Mouse (Mus musculus): Measurements from ENCODE around the gene Tpk1.
"Not testable (repeated sequence)": the region's sequence is repeated elsewhere in the genome, so short reads cannot be mapped to it uniquely, and the experiment has no call there.

The Tpk1 gene

DNA sequence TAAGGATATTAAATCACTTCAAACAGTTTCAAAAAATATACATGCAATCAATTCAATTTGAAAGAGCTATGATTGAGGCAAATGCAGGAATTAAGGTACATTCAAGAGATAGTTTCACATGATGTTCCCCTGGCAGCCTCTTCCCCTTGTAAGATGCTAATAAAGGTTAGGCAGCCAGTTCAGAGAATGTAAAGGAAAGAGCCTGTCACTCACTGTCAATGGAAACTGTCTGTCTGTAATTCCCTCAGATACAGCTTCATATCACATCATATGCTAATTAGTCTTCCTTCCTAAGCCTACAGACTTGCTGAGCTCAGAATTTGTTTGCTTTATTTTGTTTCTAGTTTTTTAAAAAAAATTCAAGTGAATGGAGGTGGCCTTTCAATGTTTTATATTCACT, 147.7 kb downstream of the Tpk1 start:
- DNase-seq = no peak

DNA sequence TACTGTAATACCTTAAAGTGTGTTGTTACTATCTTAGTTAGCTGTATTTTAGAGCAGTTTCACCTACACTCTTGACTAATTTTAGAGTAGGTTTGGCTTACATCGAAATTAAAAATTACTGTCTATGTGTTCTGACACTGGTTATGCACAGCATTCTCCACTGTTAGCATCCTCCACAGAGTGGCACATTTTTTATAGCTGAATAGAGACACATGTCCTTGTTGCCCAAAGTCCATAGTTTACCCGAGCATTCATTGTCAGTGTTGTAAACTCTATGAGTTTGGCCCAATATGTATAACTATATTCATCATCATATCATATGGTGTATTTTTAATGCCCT, 148.8 kb downstream of the Tpk1 start:
- DNase-seq = no peak

DNA sequence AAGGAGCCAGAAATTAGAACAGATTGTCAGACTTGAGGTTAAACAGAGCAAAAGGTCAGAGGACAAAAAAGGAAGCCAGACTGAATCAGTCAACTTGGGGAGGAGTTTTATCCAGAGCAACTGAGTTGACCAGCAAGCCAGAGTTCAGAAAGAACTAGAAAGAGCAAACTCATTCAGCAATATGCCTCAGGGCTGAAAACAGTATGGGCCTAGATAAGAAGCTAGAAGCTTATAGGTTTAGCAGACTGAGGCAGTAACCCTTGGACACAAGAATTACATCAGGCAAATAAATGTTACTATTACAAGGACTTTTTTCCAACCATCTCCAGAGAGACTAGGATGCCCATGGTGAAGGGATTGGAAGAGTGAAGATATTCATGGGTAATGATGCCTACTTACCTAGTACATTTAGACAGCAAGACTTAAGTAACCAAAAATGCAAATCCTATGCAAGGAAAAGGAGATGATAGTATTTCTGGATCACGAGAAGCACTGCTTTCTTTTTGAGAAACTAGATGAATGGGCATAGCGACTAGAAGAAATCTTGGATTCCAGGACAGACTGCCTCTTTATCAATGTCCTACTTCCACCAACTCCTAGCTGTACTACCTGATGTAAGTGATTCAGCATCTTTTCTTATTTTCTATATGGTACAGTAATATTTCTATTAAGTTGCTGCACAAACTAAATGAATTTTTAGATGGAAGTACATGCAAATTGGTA, 149.3 kb downstream of the Tpk1 start:
- no peak for DNase-seq

DNA sequence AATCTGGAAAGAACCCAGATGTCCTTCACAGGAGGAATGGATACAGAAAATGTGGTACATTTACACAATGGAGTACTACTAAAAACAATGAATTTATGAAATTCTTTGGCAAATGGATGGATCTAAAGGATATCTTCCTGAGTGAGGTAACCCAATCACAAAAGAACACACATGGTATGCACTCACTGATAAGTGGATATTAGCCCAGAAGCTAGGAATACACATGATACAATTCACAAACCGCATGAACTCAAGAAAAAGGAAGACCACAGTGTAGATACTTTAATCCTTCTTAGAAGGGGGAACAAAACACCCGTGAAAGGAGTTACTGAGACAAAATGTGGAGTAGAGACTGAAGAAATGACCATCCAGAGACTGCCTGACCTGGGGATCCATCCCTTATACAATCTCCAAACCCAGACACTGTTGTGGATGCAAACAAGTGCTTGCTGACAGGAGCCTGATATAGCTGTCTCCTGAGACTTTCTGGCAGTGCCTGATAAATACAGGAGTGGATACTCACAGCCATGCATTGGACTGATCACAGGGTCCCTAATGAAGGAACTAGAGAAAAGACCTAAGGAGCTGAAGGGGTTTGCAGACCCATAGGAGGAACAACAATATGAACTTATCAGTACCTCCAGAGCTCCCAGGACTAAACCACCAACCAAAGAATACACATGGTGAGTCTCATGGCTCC, 159.2 kb downstream of the Tpk1 start:
- DNase-seq = not testable (repeated sequence)

DNA sequence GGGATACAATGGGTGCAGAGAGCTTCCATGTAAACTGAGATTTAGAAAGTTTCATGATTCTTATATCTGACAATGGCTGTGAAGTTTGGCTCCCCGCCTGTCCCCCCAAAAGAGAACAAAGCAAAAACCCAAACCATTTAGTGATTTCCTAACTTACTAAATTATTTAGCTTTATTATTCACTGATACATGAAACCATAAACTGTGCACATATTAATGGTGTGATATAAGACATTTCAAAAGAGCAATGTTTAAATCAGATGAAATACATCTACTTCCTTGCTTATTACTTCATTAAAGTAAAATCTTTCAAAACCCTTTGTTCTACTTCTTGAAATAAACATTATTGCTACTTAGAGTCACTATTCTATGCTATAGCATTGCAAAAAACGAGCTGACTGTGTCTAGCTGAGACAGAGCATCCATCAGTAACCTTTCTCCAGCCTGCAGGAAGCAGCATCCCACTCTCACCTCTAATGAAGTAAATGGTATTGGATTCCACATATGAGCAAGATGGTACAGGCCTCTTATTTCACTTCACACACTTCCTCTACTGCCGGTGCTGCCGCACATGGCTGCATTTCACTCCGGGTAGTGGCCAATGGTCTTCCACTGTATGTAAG, 161.4 kb downstream of the Tpk1 start:
- DNase-seq = no peak

DNA sequence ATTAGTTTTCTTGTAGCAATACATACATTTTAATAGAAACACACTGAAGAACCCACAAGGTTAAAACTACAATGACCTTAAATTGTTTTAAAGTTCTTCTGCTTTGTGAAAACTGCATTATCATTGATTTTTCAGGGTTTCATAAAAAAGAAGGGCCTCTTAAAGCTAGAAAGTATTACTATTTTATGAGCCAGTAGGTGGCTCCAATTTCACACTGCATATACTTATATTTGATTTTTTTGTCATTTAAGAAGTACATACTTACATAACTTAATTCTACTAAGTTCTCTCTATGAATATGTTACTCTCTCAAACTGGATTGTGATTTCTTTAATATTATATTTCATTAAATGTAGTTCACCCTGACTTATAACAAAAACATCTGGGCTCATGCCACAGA, 173.7 kb downstream of the Tpk1 start:
- DNase-seq = no peak

DNA sequence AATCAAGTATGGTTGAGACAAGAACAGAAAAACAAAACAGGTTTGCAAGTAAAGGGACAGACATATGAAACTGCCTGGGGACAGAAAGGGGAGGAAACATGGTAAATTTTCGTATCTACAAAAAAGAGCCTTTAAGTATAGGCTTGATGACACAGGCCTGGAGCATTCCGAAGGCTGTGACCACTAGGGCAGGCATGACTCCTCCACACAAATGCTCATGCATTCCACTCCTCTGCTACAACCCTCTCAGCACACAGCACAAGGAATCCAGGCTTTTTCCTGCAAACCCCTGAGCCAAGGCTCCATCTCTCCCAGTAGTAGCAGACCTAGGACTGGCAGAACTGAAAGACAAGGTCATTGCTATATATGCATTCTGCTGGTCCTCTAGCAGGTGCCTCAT, 179.4 kb downstream of the Tpk1 start:
- no peak for DNase-seq

DNA sequence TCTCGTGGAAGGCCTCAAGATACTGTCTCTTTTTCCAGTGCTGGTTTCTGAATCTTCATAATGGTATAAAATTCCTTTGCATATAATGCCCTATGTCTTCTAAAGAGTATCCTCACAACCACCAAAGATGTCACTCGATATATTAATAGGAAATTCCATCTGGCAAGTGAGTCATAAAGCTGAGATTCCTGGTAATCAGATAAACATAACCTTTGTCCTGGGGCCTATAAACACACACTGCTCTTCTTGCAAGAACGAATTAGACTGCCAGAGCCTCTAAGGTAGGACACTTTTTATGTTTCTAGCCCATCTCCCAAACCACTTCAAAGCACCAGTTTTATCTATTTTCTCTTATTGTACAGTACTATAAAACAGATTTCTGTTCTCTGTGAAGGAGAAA, 185.4 kb downstream of the Tpk1 start:
- DNase-seq = no peak

DNA sequence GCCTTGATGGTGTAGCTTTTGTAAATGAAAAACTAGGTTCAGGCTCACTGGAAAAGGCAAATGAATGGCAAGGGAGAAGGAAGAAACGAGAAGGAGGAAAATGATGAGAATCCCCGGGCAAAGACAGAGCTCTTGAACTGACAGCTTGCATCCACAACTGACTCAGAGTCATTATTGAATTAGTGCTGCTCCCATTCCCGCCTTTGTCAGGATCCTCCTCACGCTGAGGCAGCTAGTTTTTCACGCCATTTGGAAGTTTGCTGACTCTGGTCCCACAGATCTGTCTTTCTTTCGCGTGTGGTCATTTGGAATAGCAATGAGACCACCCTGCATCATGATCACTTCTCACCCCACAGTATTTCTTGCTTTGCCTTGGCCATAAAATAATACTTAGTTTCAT, 187.3 kb downstream of the Tpk1 start:
- DNase-seq = no peak

DNA sequence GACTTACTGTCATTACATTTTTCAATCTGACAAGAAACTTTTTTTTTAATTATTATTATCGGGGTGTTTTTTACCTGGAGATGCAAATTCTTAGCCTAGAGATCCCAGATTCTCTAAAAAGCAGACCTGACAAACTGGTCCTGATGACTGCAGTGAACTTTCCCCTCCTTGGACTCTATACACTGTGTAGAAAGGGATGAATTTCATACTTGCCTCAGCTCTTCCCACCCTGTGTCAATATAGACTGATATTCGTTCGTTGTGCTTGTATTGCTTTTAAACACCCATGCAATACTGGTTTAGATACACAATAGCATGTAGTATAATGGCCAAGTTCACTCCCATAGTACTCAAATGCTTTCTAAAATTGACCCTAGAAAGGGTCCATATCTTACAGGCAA, 189.7 kb downstream of the Tpk1 start:
- no peak for DNase-seq

DNA sequence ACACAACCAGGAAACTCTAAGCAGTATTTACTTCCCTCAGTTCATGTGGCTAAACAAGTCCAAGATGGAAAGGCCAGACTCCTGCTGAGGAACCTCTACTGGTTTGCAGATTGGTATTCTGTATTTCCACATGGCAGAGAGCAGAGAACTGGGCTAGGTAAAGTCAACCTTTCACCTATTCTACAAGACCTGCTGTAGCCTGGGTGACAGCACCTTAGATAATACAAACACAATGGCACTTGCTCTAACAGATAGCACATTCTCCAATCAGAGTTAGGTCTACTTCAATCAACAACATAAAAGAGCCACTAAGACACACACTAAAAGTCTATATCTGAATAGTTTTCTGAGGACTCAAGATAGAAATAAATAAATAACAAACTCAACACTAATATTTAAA, 190.2 kb downstream of the Tpk1 start:
- DNase-seq = no peak

DNA sequence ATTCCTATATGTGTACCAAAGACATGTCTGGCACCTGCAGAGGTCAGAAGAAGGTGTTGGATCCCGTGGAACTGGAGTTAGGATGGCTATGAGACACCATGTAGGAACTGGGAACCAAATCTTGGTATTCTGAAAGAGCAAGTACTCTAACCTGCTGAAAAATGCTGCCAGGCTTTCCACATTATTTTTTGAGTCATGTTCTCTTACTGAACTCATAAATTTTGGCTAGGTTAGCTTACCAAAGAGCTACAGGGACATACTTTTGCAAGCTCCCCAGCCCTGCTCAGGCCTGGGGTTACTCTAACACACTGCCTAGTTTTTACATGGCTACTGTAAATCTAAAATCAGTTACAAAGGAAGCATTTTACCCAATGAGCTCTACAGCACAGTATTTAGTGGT, 194.5 kb downstream of the Tpk1 start:
- DNase-seq = no peak

DNA sequence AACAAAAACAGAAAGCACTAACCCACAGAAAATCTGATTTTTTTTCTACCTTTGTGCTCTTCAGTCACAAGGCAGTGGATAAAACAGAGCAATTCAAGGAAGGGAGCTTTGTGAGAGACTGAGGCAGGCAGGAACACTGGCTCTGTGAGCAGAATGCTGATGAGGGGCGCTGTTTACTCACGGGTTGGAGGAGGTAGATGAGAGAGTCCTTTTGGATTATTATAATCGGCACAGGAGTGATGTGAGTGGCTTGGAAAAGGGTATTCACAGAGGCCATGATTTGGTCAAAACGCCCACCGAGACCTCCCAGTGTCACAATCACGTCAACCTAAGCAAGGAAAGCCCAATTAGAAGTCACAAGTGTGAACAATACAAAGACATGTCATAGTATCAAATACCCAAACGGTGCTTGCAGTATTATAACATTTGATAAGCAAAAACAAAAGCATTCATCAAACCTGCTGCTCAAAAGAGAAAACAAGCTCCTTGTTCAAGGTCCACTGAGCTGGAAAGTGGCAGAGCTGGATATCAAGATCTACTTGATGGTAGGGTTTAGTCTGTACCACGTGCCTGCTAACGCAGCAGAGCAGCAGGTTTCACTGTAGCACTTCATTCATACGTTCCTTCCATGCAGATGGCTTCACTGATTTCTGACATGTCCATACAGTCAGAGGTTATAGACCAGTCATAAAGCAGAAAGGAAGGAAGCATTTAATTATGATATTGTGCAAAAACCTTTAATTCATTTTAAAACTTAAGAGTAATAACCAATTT, 197.1 kb downstream of the Tpk1 start:
- DNase-seq = no peak

DNA sequence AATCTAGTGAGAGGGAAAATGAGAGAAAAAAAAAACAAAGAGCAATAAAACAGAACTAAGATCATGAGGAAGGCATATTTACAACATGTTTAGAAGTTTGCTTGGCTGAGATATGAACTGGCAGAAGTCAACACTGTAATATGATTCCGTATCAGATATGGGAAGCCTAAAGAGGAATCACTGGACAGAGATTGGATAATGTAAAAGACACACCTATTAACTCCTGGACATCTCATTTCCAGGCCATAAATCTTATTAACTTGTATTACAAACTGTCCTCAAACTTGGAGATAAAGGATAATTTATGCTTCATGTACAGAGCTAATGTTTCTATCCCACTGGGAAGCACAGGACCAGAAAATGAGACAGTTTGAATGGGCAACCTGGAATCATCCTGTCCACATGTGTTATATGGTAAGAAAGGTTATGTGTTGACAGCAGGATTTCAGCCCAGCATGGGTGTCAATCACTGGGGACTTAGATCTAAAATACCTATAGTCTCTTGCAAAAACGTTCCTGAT, 203.2 kb downstream of the Tpk1 start:
- no peak for DNase-seq

DNA sequence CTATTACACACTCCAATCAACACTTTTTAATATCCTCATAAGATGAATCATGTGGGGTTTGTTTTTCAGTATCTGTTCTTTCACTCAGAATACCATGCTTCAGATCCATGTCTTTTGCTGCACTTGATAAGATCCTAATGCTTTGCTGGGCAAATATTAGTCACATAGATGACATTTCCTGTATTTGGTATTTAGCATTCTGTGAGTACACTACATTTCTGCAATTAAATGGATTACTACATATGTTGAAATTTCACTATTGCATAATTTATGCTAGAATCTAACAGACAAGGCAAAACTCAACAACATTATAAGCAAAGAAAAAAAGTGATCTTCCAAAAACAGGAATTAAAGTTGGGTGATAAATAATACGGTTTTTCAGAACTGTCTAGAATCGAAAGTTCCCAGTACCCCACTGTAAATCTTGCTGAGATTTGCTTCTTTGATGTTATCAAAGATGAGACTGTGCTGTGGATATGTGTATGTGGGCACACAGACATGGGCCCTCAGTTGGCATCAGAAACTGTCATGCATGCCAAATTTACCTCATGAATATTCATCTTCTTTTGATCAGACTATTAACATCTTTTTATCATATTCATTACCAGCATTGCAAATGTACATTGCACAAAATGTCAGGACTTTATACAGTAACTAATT, 203.8 kb downstream of the Tpk1 start:
- no peak for DNase-seq

DNA sequence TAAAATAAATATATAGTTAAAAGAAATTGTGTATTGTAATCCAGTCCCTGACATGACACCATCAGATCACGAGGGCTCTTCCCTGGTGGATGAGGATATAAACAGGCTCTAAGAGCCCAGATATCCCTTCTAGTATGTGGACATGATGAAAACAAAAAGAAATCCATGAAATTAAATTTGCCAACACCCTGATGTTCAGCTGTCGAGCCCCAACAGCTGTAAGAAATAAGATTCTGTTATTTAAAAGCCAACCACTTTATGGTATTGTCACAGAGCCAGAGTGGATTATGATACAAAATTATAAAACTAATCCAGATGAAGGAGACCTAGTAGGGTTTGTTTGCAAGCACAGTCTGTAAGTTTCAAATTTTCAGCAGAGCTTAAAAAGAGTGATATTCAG, 207.0 kb downstream of the Tpk1 start:
- no peak for DNase-seq

DNA sequence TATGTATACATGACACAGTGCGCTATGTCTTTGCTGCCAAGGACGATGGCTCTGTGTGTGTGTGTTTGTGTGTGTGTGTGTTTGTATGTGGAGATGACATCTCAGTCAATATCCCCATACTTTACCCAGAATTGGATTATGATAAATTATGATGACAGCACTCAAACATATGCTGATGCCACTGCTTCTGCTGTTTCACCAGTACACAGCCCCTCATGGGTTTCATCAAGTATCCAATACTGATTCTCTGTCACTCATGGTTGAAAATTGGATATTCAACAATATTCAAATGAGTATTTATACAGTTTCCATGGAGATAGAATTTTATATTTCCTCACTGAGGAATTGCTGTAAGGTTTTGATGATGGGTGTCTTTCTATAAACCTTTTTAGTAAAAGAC, 208.1 kb downstream of the Tpk1 start:
- DNase-seq = no peak

DNA sequence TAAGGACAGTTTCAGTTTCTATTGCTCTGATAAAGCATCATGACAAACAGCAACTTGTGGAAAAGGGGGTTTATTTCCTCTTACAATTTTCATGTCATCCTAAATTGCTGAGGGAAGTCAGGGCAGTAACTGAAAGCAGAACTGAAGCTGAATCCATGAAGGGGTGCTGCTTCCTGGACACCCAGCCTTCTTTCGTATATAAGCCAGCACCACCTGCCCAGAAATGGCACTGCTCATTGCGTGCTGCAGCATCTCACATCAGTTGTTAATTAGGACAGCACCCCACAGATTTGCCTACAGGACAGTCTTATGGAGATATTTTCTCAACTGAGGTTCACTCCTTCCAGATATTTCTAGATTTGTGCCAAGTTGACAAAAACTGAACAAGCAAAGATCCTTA, 216.6 kb downstream of the Tpk1 start:
- DNase-seq = no peak

DNA sequence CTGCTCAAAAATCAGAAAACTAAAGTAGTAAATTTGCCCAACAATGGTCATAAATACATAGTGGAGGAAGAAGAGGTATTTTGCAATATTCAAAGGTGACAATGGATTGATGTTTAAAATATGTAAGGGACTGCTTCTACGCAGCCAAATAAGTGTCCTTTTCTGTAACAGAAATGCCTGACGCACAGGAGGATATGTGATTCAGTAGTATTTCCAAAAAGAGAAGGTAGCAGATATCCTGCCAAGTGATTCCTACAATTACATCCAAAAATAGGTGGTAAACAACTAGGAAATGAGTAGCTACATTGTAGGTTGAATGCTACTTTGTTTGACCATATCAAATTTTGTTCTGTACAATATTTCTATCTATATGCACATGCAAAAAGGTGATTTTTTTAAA, 220.2 kb downstream of the Tpk1 start:
- no peak for DNase-seq

DNA sequence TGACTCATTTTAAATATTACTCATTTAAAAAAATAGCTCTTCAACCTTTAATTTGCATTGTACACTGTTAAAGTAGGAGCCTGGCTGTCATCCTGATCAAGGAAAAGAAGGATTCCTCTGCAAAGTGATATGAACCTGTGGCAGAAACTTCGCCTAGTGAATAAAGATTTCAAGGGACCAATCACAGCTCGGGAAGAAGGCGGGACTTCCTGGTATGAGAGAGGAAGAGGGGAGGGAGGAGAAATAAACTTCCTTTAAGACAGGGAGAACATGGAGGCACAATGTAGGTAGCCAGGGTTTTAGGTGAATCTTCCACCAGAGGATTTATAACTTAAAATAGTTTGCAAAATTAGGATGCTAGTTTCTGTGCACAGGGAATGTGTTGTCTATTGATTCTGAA, 223.9 kb downstream of the Tpk1 start:
- DNase-seq = no peak

DNA sequence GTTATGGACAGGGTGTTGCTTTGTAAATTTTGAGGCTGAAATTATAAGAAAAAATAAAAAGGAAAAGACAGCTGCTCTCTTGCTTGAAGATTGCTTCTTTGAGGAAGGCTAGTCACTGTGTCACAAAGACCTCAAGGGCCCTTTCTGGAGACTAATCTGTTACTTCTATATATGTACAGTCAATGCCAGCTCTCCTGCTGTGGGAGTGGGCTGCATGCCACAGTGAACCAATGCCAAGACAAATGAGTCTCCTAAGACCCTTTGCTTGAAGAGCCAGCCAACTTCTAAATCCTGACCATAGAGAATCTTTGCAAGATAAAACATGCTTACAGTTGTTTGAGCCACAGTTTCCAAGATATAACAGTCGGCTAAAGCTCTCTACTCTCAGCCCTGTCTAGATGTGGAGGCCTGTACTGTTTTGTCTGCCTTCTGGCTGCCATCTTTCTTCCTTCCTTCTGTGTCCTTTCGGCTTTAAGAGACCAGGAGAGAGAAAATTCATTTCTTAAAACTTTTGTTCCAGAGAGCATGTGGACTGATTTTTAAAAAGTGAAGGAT, 230.0 kb downstream of the Tpk1 start:
- DNase-seq = no peak

DNA sequence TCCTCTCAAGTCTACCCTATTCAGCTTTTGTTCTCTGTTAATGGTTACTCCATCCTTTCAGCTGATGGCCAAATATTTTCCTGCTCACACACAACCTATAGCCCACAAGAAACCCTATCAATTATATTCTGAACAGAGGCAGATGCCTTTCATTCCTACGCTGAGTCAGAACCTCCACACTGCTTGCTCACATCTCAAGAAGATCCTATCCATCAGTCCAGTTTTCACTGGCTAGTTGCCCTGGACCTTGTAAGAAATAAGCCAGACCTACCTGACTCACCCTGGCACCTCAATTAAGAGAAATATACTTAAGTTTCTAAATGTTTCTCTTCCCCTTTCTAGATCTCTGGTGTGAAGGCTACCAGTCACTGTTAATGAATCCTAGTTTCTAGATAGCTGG, 231.7 kb downstream of the Tpk1 start:
- DNase-seq = no peak

DNA sequence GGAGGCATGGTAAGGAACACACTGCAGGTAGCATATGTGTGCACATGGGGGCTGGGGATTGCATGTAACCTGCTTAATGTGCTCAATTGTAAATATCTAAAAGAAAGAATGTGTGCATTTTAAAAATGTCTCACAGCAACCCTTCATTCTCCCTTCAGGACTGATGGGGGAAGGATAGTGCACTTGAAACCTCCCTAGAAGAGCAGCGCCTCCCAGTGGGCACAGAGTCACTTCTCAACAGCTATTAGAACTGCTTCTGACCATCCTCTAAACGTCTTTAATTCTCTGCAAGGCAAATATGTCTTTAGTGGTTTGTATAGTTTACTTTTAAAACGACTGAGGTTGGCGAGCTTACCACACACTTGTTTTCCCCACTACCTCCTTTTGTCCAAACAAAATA, 241.1 kb downstream of the Tpk1 start:
- no peak for DNase-seq
